Mouse (Mus musculus): ENCODE results near the gene Mapk1ip1l. TPM values are rescaled to one million over a fixed set of nuclear protein-coding genes. Genes with fewer than 3 reads are reported as not detected.

Mapk1ip1l gene
- total and polyA plus RNA-seq, 2 experiments from 2014 or later: 36.3 to 51.0 TPM

GRCm38 (mm10) chr14:47296232-47296631 lies 1.8 kb upstream of the Mapk1ip1l start:
- Histone ChIP-seq H3K4me3 (ENCODE audit: low read depth, low read length) (no peak overlapping the region), H3K9me3 (ENCODE audit: low read length) (no peaks in the 10 kb centered on the region), H3K27me3 (ENCODE audit: insufficient read depth, low read length) (no peaks in the 10 kb centered on the region), H3K27ac (ENCODE audit: low read depth, low read length) (no peak overlapping the region), H3K4me2 (ENCODE audit: low read depth, low read length, poor library complexity, severe bottlenecking) (no peak overlapping the region), H3K4me1 (ENCODE audit: insufficient read depth, low read length) (peaks cover 7% of the 10 kb centered on the region; the same call in 1 of the 2 replicates), H3K36me3 (ENCODE audit: insufficient read depth, low read length) (no peaks in the 10 kb centered on the region; the same call in 1 of the 2 replicates), H3K9ac (replicated peaks; ENCODE audit: low read length, poor library complexity, severe bottlenecking) (no peak overlapping the region)
- no peak for TF ChIP-seq CTCF (IDR thresholded peaks at IDR 0.05)
- 66% methylated on average over 2 of the region's 2 CpGs for WGBS
- ATAC-seq (ENCODE audit: low FRiP score) (no peak), DNase-seq (ENCODE audit: low spot score) (no peak)

- Histone ChIP-seq H3K9ac (replicated peaks; ENCODE audit: low read length, poor library complexity, severe bottlenecking) (peak overlapping the region; percentile 99), H3K4me3 (ENCODE audit: low read depth, low read length) (peak overlapping the region; percentile 95), H3K4me2 (ENCODE audit: low read depth, low read length, poor library complexity, severe bottlenecking) (peak overlapping the region; percentile 54), H3K4me1 (ENCODE audit: insufficient read depth, low read length) (peaks cover 7% of the 10 kb centered on the region; the same call in 1 of the 2 replicates), H3K9me3 (ENCODE audit: low read length) (no peaks in the 10 kb centered on the region), H3K27me3 (ENCODE audit: insufficient read depth, low read length) (no peaks in the 10 kb centered on the region), H3K27ac (ENCODE audit: low read depth, low read length) (peak overlapping the region; percentile 97), H3K36me3 (ENCODE audit: insufficient read depth, low read length) (no peaks in the 10 kb centered on the region)
- peak; percentile 90 for ATAC-seq (ENCODE audit: low FRiP score)
- no peak for TF ChIP-seq CTCF (IDR thresholded peaks at IDR 0.05)
- no peak for DNase-seq (ENCODE audit: low spot score)
- 0% methylated on average over 37 of the region's 38 CpGs for WGBS
Measured at GRCm38 (mm10) chr14:47298408-47298792, 334 bp downstream of the Mapk1ip1l start.

- no peaks in the 10 kb centered on the region for H3K36me3 ChIP-seq (ENCODE audit: insufficient read depth, low read length)
- H3K4me3 ChIP-seq (ENCODE audit: low read depth, low read length): peak overlapping the region; percentile 95
- WGBS: under 1% methylated on average over 15 of the region's 15 CpGs
- H3K27me3 ChIP-seq (ENCODE audit: insufficient read depth, low read length): no peaks in the 10 kb centered on the region
- peak; percentile 41 for DNase-seq (ENCODE audit: low spot score)
- H3K4me1 ChIP-seq (ENCODE audit: insufficient read depth, low read length): peaks cover 7% of the 10 kb centered on the region; the same call in 1 of the 2 replicates
- H3K4me2 ChIP-seq (ENCODE audit: low read depth, low read length, poor library complexity, severe bottlenecking): peak overlapping the region; percentile 54
- H3K27ac ChIP-seq (ENCODE audit: low read depth, low read length): peak overlapping the region; percentile 97
- H3K9me3 ChIP-seq (ENCODE audit: low read length): no peaks in the 10 kb centered on the region
- peak; percentile 53 for ATAC-seq (ENCODE audit: low FRiP score)
- TF ChIP-seq CTCF (IDR thresholded peaks at IDR 0.05): no peak
- peak overlapping the region; percentile 99 for H3K9ac ChIP-seq (replicated peaks; ENCODE audit: low read length, poor library complexity, severe bottlenecking)
Measured at GRCm38 (mm10) chr14:47298819-47299261, 774 bp downstream of the Mapk1ip1l start.

- no peaks in the 10 kb centered on the region for H3K9me3 ChIP-seq (ENCODE audit: low read length)
- ATAC-seq (ENCODE audit: low FRiP score) (no peak), DNase-seq (ENCODE audit: low spot score) (no peak)
- no peaks in the 10 kb centered on the region for H3K36me3 ChIP-seq (ENCODE audit: insufficient read depth, low read length)
- no peak overlapping the region for H3K4me2 ChIP-seq (ENCODE audit: low read depth, low read length, poor library complexity, severe bottlenecking)
- 85% methylated on average over 14 of the region's 14 CpGs for WGBS
- H3K4me3 ChIP-seq (ENCODE audit: low read depth, low read length): no peak overlapping the region
- H3K27me3 ChIP-seq (ENCODE audit: insufficient read depth, low read length): no peaks in the 10 kb centered on the region
- no peak overlapping the region for H3K27ac ChIP-seq (ENCODE audit: low read depth, low read length)
- H3K4me1 ChIP-seq (ENCODE audit: insufficient read depth, low read length): peaks cover 7% of the 10 kb centered on the region; the same call in 1 of the 2 replicates
- H3K9ac ChIP-seq (replicated peaks; ENCODE audit: low read length, poor library complexity, severe bottlenecking): no peak overlapping the region
- no peak for TF ChIP-seq CTCF (IDR thresholded peaks at IDR 0.05)
Measured at GRCm38 (mm10) chr14:47302885-47303680, 5.0 kb downstream of the Mapk1ip1l start.

GRCm38 (mm10) chr14:47304814-47305405 lies 6.8 kb downstream of the Mapk1ip1l start:
- DNase-seq (ENCODE audit: low spot score): no peak
- no peak for ATAC-seq (ENCODE audit: low FRiP score)
- 92% methylated on average over 6 of the region's 6 CpGs for WGBS
- H3K27me3 ChIP-seq (ENCODE audit: insufficient read depth, low read length): no peaks in the 10 kb centered on the region
- no peak overlapping the region for H3K4me2 ChIP-seq (ENCODE audit: low read depth, low read length, poor library complexity, severe bottlenecking)
- peaks cover 4% of the 10 kb centered on the region; the same call in 1 of the 2 replicates for H3K36me3 ChIP-seq (ENCODE audit: insufficient read depth, low read length)
- no peak overlapping the region for H3K9ac ChIP-seq (replicated peaks; ENCODE audit: low read length, poor library complexity, severe bottlenecking)
- no peak overlapping the region for H3K27ac ChIP-seq (ENCODE audit: low read depth, low read length)
- no peaks in the 10 kb centered on the region for H3K9me3 ChIP-seq (ENCODE audit: low read length)
- H3K4me3 ChIP-seq (ENCODE audit: low read depth, low read length): no peak overlapping the region
- TF ChIP-seq CTCF (IDR thresholded peaks at IDR 0.05): no peak
- peaks cover under 1% of the 10 kb centered on the region; the same call in 1 of the 2 replicates for H3K4me1 ChIP-seq (ENCODE audit: insufficient read depth, low read length)

GRCm38 (mm10) chr14:47305933-47306332 lies 7.9 kb downstream of the Mapk1ip1l start:
- Histone ChIP-seq H3K27me3 (ENCODE audit: insufficient read depth, low read length) (no peaks in the 10 kb centered on the region), H3K4me3 (ENCODE audit: low read depth, low read length) (no peak overlapping the region), H3K9me3 (ENCODE audit: low read length) (no peaks in the 10 kb centered on the region), H3K9ac (replicated peaks; ENCODE audit: low read length, poor library complexity, severe bottlenecking) (no peak overlapping the region), H3K36me3 (ENCODE audit: insufficient read depth, low read length) (peaks cover 13% of the 10 kb centered on the region), H3K4me1 (ENCODE audit: insufficient read depth, low read length) (no peaks in the 10 kb centered on the region), H3K4me2 (ENCODE audit: low read depth, low read length, poor library complexity, severe bottlenecking) (no peak overlapping the region), H3K27ac (ENCODE audit: low read depth, low read length) (no peak overlapping the region)
- DNase-seq (ENCODE audit: low spot score): no peak
- ATAC-seq (ENCODE audit: low FRiP score): no peak
- TF ChIP-seq CTCF (IDR thresholded peaks at IDR 0.05): no peak
- 86% methylated on average over 4 of the region's 4 CpGs for WGBS
